Mouse (Mus musculus) liver, embryonic 14.5 days (tissue): ENCODE results near the gene Pou2f1. TPM values are rescaled to one million over a fixed set of nuclear protein-coding genes. Genes with fewer than 3 reads are reported as not detected.

Experiments
- ATAC-seq: fragments of 200-750 bp; cut with Nextera tagmentation; 2 replicates; pipeline ENCODE4 v1.8.0; 2017; ENCODE audit warnings: moderate number of reproducible peaks, mild to moderate bottlenecking, moderate library complexity; ENCODE audit not compliant: insufficient read depth
- DNase-seq, 3 experiments: peaks; one replicate each; pipeline ENCODE4 v3.0.0-alpha.2; 2012 to 2013; ENCODE audit warnings: low read depth in 3 of 3, low spot score in 3 of 3
- H3K27ac ChIP-seq: fragments of 300-500 bp; sonication (generic); 2 replicates; pipeline ENCODE4 v1.5.1; 2014; ENCODE audit warnings: moderate library complexity, mild to moderate bottlenecking, control low read depth, inconsistent platforms
- H3K27me3 ChIP-seq: fragments of 300-500 bp; sonication (generic); 2 replicates; pipeline ENCODE4 v1.6.1; 2014; ENCODE audit warnings: mild to moderate bottlenecking, low read length, moderate library complexity; ENCODE audit not compliant: control insufficient read depth, insufficient read depth
- H3K36me3 ChIP-seq: fragments of 300-500 bp; sonication (generic); replicated peaks from 2 replicates; pipeline ENCODE4 v1.6.1; 2014; ENCODE audit warnings: low read depth; ENCODE audit not compliant: control insufficient read depth, insufficient read depth
- H3K4me1 ChIP-seq, 2 experiments: fragments of 200-500 bp in 1 of 2; fragments of 300-500 bp in 1 of 2; sonication (generic) in 1 of 2; replicated peaks; 2 replicates each; pipeline ENCODE4 v1.6.1; 2012 to 2014; ENCODE audit warnings: antibody characterized with exemption in 1 of 2, inconsistent platforms in 1 of 2, low read length in 1 of 2; ENCODE audit not compliant: control insufficient read depth in 2 of 2, insufficient read depth in 2 of 2
- H3K4me2 ChIP-seq: fragments of 300-500 bp; sonication (generic); 2 replicates; pipeline ENCODE4 v1.6.1; 2014; ENCODE audit warnings: low read depth, mild to moderate bottlenecking, control low read depth, moderate library complexity
- H3K4me3 ChIP-seq, 2 experiments: fragments of 200-500 bp in 1 of 2; fragments of 300-500 bp in 1 of 2; sonication (generic) in 1 of 2; 2 replicates each; pipeline ENCODE4 v1.5.1; 2012 to 2014; ENCODE audit warnings: low read depth in 2 of 2, low read length in 2 of 2, mild to moderate bottlenecking in 2 of 2, control low read depth in 1 of 2, inconsistent platforms in 1 of 2, moderate library complexity in 1 of 2; ENCODE audit not compliant: insufficient read depth in 1 of 2
- H3K9ac ChIP-seq: fragments of 300-500 bp; sonication (generic); replicated peaks from 2 replicates; pipeline ENCODE4 v1.6.1; 2014; ENCODE audit warnings: mild to moderate bottlenecking, control low read depth, moderate library complexity
- H3K9me3 ChIP-seq: fragments of 300-500 bp; sonication (generic); 2 replicates; pipeline ENCODE4 v1.6.1; 2016; ENCODE audit warnings: low read length, mixed read lengths; ENCODE audit not compliant: control insufficient read depth
- CTCF ChIP-seq: IDR thresholded peaks from 2 replicates; pipeline ENCODE4 v1.5.1; 2016; ENCODE audit warnings: antibody characterized with exemption, low read depth, control low read depth
- EP300 ChIP-seq: IDR thresholded peaks from 2 replicates; pipeline ENCODE4 v1.6.1; 2016; ENCODE audit warnings: antibody characterized with exemption, low read depth
- WGBS: fragments of 180-500 bp; shearing (Covaris S2); extraction: QIAGEN DNeasy Blood & Tissue Kit; methylation state at CpG from one replicate; pipeline ENCODE4 v1.1.7; 2014; ENCODE audit not compliant: insufficient replicate concordance; 5-methylcytosine and 5-hydroxymethylcytosine counted together
- polyA plus RNA-seq, 2 experiments: library from polyadenylated mRNA; depleted of rRNA in 1 of 2; stranded (reverse) in 1 of 2; unstranded in 1 of 2; fragments of >200 nt; fragmentation: Nextera tagmentation in 1 of 2; extraction: Ambion mirVana in 1 of 2; gene quantifications; 2 replicates each; pipeline versions ENCODE4 v1.2.1 to v1.2.3; 2012 to 2014

Gene Pou2f1
- polyA plus RNA-seq, 2 experiments, result 1.9 to 3.9 TPM

DNA sequence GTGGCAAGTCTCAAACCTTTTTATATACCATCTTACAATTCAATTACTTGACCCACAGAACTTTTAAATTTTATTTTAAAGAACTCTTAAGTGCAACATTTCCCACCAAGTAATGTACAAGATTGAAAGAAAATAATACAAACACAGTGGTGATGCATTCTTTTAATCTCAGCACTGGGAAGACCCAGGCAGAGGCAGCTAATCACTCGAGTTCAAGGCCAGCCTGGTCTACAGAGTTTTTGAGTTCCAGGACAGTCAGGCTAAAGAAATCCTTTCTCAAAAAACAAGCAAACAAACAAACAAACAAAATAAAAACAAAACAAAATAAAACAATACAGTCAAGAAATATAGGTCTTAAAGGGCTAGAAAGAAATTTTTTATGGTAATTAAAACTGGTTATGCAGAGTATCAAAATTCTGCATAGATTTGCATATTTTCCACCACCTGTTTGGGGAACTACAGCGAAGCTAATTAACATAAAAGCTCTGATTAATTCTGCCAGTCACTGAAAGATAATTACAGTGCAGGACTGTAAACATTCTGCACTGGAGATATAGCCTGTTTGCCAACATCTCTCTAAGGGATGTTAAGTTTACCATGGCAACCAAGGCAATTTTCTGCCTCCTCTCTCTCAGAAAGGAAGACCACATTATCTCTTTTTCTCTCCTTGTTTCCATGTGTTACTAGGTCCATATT lies 88.6 kb downstream of the Pou2f1 start:
- Histone ChIP-seq H3K4me1 (no peaks in the 10 kb centered on the region), H3K4me3 (no peak overlapping the region), H3K4me2 (no peak overlapping the region), H3K9ac (no peak overlapping the region), H3K36me3 (no peaks in the 10 kb centered on the region), H3K9me3 (no peaks in the 10 kb centered on the region), H3K27ac (no peak overlapping the region), H3K27me3 (no peaks in the 10 kb centered on the region)
- DNase-seq, result no peak
- 71% methylated on average over 2 of the region's 2 CpGs for WGBS
- TF ChIP-seq CTCF, result no peak
- no peak for TF ChIP-seq EP300
- no peak for ATAC-seq

DNA sequence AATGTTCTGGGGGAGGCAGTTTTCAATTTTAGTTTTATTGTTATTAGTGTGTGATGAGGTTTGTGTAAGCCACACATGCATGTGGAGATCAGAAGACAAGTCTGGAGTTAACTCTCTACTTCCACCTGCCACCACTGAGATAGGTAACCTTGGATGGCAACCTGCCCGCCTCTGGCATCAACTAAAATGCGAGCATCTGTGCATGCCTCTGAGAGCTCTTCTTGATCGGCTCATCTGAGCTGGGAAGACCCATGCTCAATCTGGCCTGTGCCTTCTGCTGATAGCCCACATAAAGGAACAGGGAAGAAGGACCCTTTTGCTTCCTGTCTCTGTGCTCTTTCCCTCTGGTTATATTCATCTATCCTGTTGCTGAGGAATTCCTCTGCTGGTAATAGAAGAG lies 93.0 kb downstream of the Pou2f1 start:
- no peaks in the 10 kb centered on the region for H3K36me3 ChIP-seq
- H3K27me3 ChIP-seq, result no peaks in the 10 kb centered on the region
- H3K4me3 ChIP-seq, result no peak overlapping the region
- no peaks in the 10 kb centered on the region for H3K9me3 ChIP-seq
- no peak overlapping the region for H3K4me2 ChIP-seq
- WGBS, result 77% methylated on average over 3 of the region's 3 CpGs
- ATAC-seq (no peak), DNase-seq (no peak)
- peaks cover 0 to 2% of the 10 kb centered on the region in 2 experiments; a peak in 1 of 4 replicates for H3K4me1 ChIP-seq
- H3K27ac ChIP-seq, result no peak overlapping the region
- TF ChIP-seq CTCF (no peak), EP300 (no peak)
- no peak overlapping the region for H3K9ac ChIP-seq

DNA sequence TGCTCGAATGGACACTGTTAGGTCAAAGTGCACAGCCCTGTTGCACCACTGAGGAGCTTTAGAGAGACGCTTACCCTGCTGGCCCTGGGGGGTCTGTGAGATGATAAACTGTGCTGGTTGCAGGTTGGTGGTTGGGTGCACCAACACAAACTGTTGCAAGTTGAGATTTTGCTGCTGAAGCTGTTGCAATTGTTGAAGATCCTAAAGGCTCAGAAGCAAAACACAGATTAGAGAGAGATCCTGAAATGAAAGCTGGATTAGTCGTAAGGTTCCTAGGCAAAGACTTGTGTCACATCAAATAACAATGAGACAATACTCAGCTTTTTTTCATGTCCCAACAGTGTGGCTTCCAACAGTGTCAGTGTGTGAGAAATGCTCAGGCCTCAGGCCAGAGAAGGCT lies 93.7 kb downstream of the Pou2f1 start:
- Histone ChIP-seq H3K9ac (no peak overlapping the region), H3K36me3 (no peaks in the 10 kb centered on the region), H3K27me3 (no peaks in the 10 kb centered on the region), H3K27ac (no peak overlapping the region), H3K4me2 (no peak overlapping the region), H3K4me3 (no peak overlapping the region), H3K4me1 (peaks cover 0 to 2% of the 10 kb centered on the region in 2 experiments; a peak in 1 of 4 replicates), H3K9me3 (no peaks in the 10 kb centered on the region)
- 73% methylated on average over 3 of the region's 3 CpGs for WGBS
- TF ChIP-seq CTCF (no peak), EP300 (no peak)
- DNase-seq, result no peak
- no peak for ATAC-seq

DNA sequence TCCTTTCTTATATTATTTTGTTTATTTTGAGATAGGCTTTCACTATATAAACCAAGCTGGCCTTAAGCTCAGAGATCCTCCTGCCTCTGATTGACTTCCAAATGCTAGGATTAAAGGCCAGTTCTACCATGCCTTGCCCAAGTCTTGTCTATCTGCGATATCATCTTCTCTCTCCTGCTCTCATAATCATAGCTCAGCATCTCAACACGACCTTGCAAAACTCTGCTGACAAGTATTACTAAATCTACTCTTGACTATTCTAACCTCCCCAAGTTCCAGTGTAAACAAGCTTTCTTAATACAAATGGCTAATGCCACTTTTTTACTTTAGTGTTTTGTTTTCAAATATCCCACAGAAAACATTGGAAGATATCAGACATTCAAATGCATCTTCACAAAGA lies 94.3 kb downstream of the Pou2f1 start:
- WGBS, result 82% methylated on average over 2 of the region's 2 CpGs
- Histone ChIP-seq H3K4me1 (peaks cover 0 to 2% of the 10 kb centered on the region in 2 experiments; a peak in 1 of 4 replicates), H3K36me3 (no peaks in the 10 kb centered on the region), H3K27me3 (no peaks in the 10 kb centered on the region), H3K9me3 (no peaks in the 10 kb centered on the region), H3K9ac (no peak overlapping the region), H3K4me3 (no peak overlapping the region), H3K4me2 (no peak overlapping the region), H3K27ac (no peak overlapping the region)
- TF ChIP-seq CTCF (no peak), EP300 (no peak)
- no peak for DNase-seq
- no peak for ATAC-seq

DNA sequence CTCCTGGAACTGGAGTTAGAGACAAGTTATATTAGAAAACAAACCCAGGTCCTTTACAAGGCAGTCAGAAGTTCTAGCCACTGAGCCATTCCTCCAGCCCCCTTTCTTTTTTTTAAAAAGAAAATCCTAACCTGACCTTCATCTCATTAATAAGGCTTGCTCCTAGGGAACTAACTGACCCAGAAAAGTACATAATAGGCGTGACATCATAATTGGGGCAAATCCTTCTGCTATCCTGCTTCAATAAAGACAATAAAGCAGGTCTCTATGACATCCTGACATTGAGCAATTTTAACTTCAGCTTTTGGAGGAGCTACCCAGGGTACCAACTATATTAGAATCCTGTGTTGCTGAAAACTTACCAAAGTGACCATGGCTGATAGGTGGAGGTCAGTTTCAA lies 98.9 kb downstream of the Pou2f1 start:
- DNase-seq (no peak), ATAC-seq (no peak)
- Histone ChIP-seq H3K4me2 (no peak overlapping the region), H3K9ac (no peak overlapping the region), H3K9me3 (no peaks in the 10 kb centered on the region), H3K4me3 (no peak overlapping the region), H3K27ac (no peak overlapping the region), H3K36me3 (no peaks in the 10 kb centered on the region), H3K4me1 (no peaks in the 10 kb centered on the region), H3K27me3 (no peaks in the 10 kb centered on the region)
- WGBS, result 68% methylated on average over 1 of the region's 1 CpGs
- TF ChIP-seq EP300 (no peak), CTCF (no peak)
